Mouse (Mus musculus): ENCODE data around the gene Klhl9. TPM values are rescaled to one million over a fixed set of nuclear protein-coding genes. Genes with fewer than 3 reads are reported as not detected.

The Klhl9 gene
- total RNA-seq, 2 experiments from 2014 or later: 85.2 to 88.5 TPM

Other genes with a start within 250 kb of the Klhl9 start
- not detected for gene Ifnb1, start 199.7 kb downstream of the Klhl9 start, total RNA-seq (2021)
- not detected for gene Ifna15, start 164.2 kb downstream of the Klhl9 start, total RNA-seq (2021)
- gene Ifna14, start 150.7 kb downstream of the Klhl9 start, total RNA-seq (2021): not detected
- gene Ifna9, start 130.1 kb downstream of the Klhl9 start, total RNA-seq (2021): not detected
- gene Ifna12, start 119.1 kb downstream of the Klhl9 start, total RNA-seq (2021): not detected
- not detected for gene C87499, start 88.1 kb downstream of the Klhl9 start, total RNA-seq (2021)
- not detected for gene Ifna13, start 78.0 kb downstream of the Klhl9 start, total RNA-seq (2021)
- not detected for gene Ifna16, start 45.5 kb downstream of the Klhl9 start, total RNA-seq (2021)
- gene Ifna2, start 38.6 kb downstream of the Klhl9 start, total RNA-seq (2021): not detected
- gene Ifnab, start 31.1 kb downstream of the Klhl9 start, total RNA-seq (2021): not detected
- gene Gm26566, start 660 bp downstream of the Klhl9 start, total RNA-seq (2021): under 1 TPM; 0.31 to 0.48 TPM
- not detected for gene Gm13271, start 32.4 kb upstream of the Klhl9 start, total RNA-seq (2021)
- not detected for gene Gm13283, start 37.7 kb upstream of the Klhl9 start, total RNA-seq (2021)
- not detected for gene Gm13290, start 51.4 kb upstream of the Klhl9 start, total RNA-seq (2021)
- gene Gm13289, start 54.5 kb upstream of the Klhl9 start, total RNA-seq (2021): not detected
- not detected for gene Gm13272, start 57.4 kb upstream of the Klhl9 start, total RNA-seq (2021)
- gene Ifnz, start 59.7 kb upstream of the Klhl9 start, total RNA-seq (2021): not detected
- gene Gm13276, start 63.2 kb upstream of the Klhl9 start, total RNA-seq (2021): not detected
- gene Gm13277, start 66.2 kb upstream of the Klhl9 start, total RNA-seq (2021): not detected
- not detected for gene Gm13278, start 69.1 kb upstream of the Klhl9 start, total RNA-seq (2021)
- not detected for gene Gm13275, start 72.0 kb upstream of the Klhl9 start, total RNA-seq (2021)
- gene Gm13279, start 74.9 kb upstream of the Klhl9 start, total RNA-seq (2021): not detected
- gene Gm13285, start 77.2 kb upstream of the Klhl9 start, total RNA-seq (2021): under 1 TPM in 1 of 2 experiments, not detected in 1; 0.50 TPM
- gene Gm13287, start 80.8 kb upstream of the Klhl9 start, total RNA-seq (2021): not detected
- not detected for gene Gm13288, start 83.1 kb upstream of the Klhl9 start, total RNA-seq (2021)
- not detected for gene Ifna7, start 93.8 kb upstream of the Klhl9 start, total RNA-seq (2021)
- not detected for gene Ifna11, start 97.5 kb upstream of the Klhl9 start, total RNA-seq (2021)
- not detected for gene Ifna6, start 105.0 kb upstream of the Klhl9 start, total RNA-seq (2021)
- not detected for gene Ifna5, start 113.1 kb upstream of the Klhl9 start, total RNA-seq (2021)
- not detected for gene Ifna4, start 119.4 kb upstream of the Klhl9 start, total RNA-seq (2021)
- gene Ifna1, start 127.6 kb upstream of the Klhl9 start, total RNA-seq (2021): not detected
- gene Ifne, start 157.7 kb upstream of the Klhl9 start, total RNA-seq (2021): not detected

Data from adrenal gland, postnatal 4 days (tissue).